Mouse (Mus musculus) forebrain, postnatal 0 days (tissue): Measurements from ENCODE around the gene Cmtm4. TPM values are rescaled to one million over a fixed set of nuclear protein-coding genes. Genes with fewer than 3 reads are reported as not detected.

Experiments
- ATAC-seq: fragments of 200-750 bp; cut with Nextera tagmentation; 2 replicates; pipeline ENCODE4 v1.8.0; 2017; ENCODE audit warnings: mild to moderate bottlenecking, moderate library complexity
- DNase-seq: peaks from one replicate; pipeline ENCODE4 v3.0.0-alpha.2; 2015
- H3K27ac ChIP-seq: fragments of 300-500 bp; sonication (generic); 2 replicates; pipeline ENCODE4 v1.5.1; 2014; ENCODE audit warnings: low read depth, mild to moderate bottlenecking, antibody characterized with exemption, low read length, moderate library complexity, mixed read lengths
- H3K27me3 ChIP-seq: fragments of 300-500 bp; sonication (generic); 2 replicates; pipeline ENCODE4 v1.6.1; 2014; ENCODE audit warnings: mild to moderate bottlenecking, low read length, mixed read lengths; ENCODE audit not compliant: insufficient read depth
- H3K36me3 ChIP-seq: fragments of 300-500 bp; sonication (generic); 2 replicates; pipeline ENCODE4 v1.6.1; 2014; ENCODE audit warnings: mild to moderate bottlenecking, moderate library complexity; ENCODE audit not compliant: insufficient read depth
- H3K4me1 ChIP-seq: fragments of 300-500 bp; sonication (generic); 2 replicates; pipeline ENCODE4 v1.6.1; 2014; ENCODE audit warnings: antibody characterized with exemption; ENCODE audit not compliant: insufficient read depth
- H3K4me2 ChIP-seq: fragments of 300-500 bp; sonication (generic); 2 replicates; pipeline ENCODE4 v1.6.1; 2014; ENCODE audit warnings: low read depth, mild to moderate bottlenecking, moderate library complexity
- H3K4me3 ChIP-seq: fragments of 300-500 bp; sonication (generic); 2 replicates; pipeline ENCODE4 v1.5.1; 2014; ENCODE audit warnings: low read depth, low read length, mixed read lengths
- H3K9ac ChIP-seq: fragments of 300-500 bp; sonication (generic); 2 replicates; pipeline ENCODE4 v1.6.1; 2014; ENCODE audit warnings: mild to moderate bottlenecking
- H3K9me3 ChIP-seq: fragments of 300-500 bp; sonication (generic); 2 replicates; pipeline ENCODE4 v1.6.1; 2016; ENCODE audit warnings: low read length
- CTCF ChIP-seq: sonication (generic); IDR thresholded peaks from 2 replicates; pipeline ENCODE4 v1.5.1; 2016; ENCODE audit warnings: antibody characterized with exemption, control low read depth, low read depth
- WGBS: fragments of 180-500 bp; shearing (Covaris S2); extraction: QIAGEN DNeasy Blood & Tissue Kit; methylation state at CpG from one replicate; pipeline ENCODE4 v1.1.7; 2014; 5-methylcytosine and 5-hydroxymethylcytosine counted together
- polyA plus RNA-seq: library from polyadenylated mRNA; unstranded; fragments of >200 nt; fragmentation: Nextera tagmentation; extraction: Ambion mirVana; gene quantifications from 2 replicates; pipeline ENCODE4 v1.2.1, GENCODE M21; 2015
- total RNA-seq: library from RNA; depleted of rRNA; stranded (reverse); fragments of >200 nt; gene quantifications from 2 replicates; pipeline ENCODE4 v1.2.3, GENCODE M21; 2014

Cmtm4 gene
- total and polyA plus RNA-seq, 2 experiments from 2014 or later = 2.3 to 35.1 TPM

- WGBS = 93% methylated on average over 13 of the region's 13 CpGs
- Histone ChIP-seq H3K4me1 (peaks cover 13% of the 10 kb centered on the region), H3K36me3 (peaks cover 64% of the 10 kb centered on the region), H3K9ac (no peak overlapping the region), H3K27me3 (no peaks in the 10 kb centered on the region), H3K4me2 (no peak overlapping the region), H3K9me3 (no peaks in the 10 kb centered on the region), H3K27ac (no peak overlapping the region), H3K4me3 (no peak overlapping the region)
- ATAC-seq (no peak), DNase-seq (no peak)
- no peak for TF ChIP-seq CTCF
These were observed 42.0 kb upstream of the Cmtm4 start for GRCm38 (mm10) chr8:104437494-104438135.

- TF ChIP-seq CTCF = no peak
- Histone ChIP-seq H3K36me3 (peaks cover 74% of the 10 kb centered on the region), H3K27me3 (no peaks in the 10 kb centered on the region), H3K27ac (peak overlapping the region; percentile 70), H3K4me2 (no peak overlapping the region), H3K4me3 (no peak overlapping the region), H3K9ac (peak overlapping the region; percentile 35; the same call in 1 of the 2 replicates), H3K9me3 (no peaks in the 10 kb centered on the region), H3K4me1 (peaks cover 12% of the 10 kb centered on the region)
- no peak for DNase-seq
- WGBS = 86% methylated on average over 4 of the region's 4 CpGs
- no peak for ATAC-seq
These were observed 41.0 kb upstream of the Cmtm4 start for GRCm38 (mm10) chr8:104436591-104436990.

GRCm38 (mm10) chr8:104436038-104436437, 40.4 kb upstream of the Cmtm4 start:
- no peak for TF ChIP-seq CTCF

GRCm38 (mm10) chr8:104434826-104435354, 39.3 kb upstream of the Cmtm4 start:
- Histone ChIP-seq H3K27me3 (no peaks in the 10 kb centered on the region), H3K4me2 (no peak overlapping the region), H3K4me1 (peaks cover 4% of the 10 kb centered on the region; the same call in 1 of the 2 replicates), H3K9me3 (no peaks in the 10 kb centered on the region), H3K9ac (no peak overlapping the region), H3K27ac (no peak overlapping the region), H3K4me3 (no peak overlapping the region), H3K36me3 (peaks cover 81% of the 10 kb centered on the region)
- peak; percentile 59 for TF ChIP-seq CTCF
- WGBS = 78% methylated on average over 18 of the region's 18 CpGs
- DNase-seq (no peak), ATAC-seq (0 out of 2 replicates have a peak, but pooled peaks have one; percentile 32)

More at GRCm38 (mm10) chr8:104436038-104436437, 40.4 kb upstream of the Cmtm4 start:
- Histone ChIP-seq H3K36me3 (peaks cover 79% of the 10 kb centered on the region), H3K9me3 (no peaks in the 10 kb centered on the region), H3K4me1 (peaks cover 7% of the 10 kb centered on the region), H3K27ac (peak overlapping the region; percentile 70), H3K27me3 (no peaks in the 10 kb centered on the region), H3K9ac (peak overlapping the region; percentile 35; the same call in 1 of the 2 replicates), H3K4me2 (peak overlapping the region; percentile 25; the same call in 1 of the 2 replicates), H3K4me3 (no peak overlapping the region)
- WGBS = 12% methylated on average over 12 of the region's 12 CpGs
- peak; percentile 94 for DNase-seq
- ATAC-seq = peak; percentile 97

GRCm38 (mm10) chr8:104434275-104434674, 38.7 kb upstream of the Cmtm4 start:
- Histone ChIP-seq H3K27me3 (no peaks in the 10 kb centered on the region), H3K36me3 (peaks cover 81% of the 10 kb centered on the region), H3K4me3 (no peak overlapping the region), H3K9me3 (no peaks in the 10 kb centered on the region), H3K9ac (no peak overlapping the region), H3K4me2 (no peak overlapping the region), H3K27ac (no peak overlapping the region), H3K4me1 (peaks cover 4% of the 10 kb centered on the region; the same call in 1 of the 2 replicates)
- WGBS = 75% methylated on average over 4 of the region's 4 CpGs
- ATAC-seq = no peak
- no peak for DNase-seq
- TF ChIP-seq CTCF = no peak

GRCm38 (mm10) chr8:104433191-104433842, 37.7 kb upstream of the Cmtm4 start:
- no peak for DNase-seq
- Histone ChIP-seq H3K4me1 (peaks cover 4% of the 10 kb centered on the region; the same call in 1 of the 2 replicates), H3K4me3 (no peak overlapping the region), H3K9ac (no peak overlapping the region), H3K27me3 (no peaks in the 10 kb centered on the region), H3K4me2 (no peak overlapping the region), H3K27ac (no peak overlapping the region), H3K36me3 (peaks cover 81% of the 10 kb centered on the region), H3K9me3 (no peaks in the 10 kb centered on the region)
- ATAC-seq = no peak
- 94% methylated on average over 5 of the region's 5 CpGs for WGBS
- no peak for TF ChIP-seq CTCF

GRCm38 (mm10) chr8:104432656-104433055, 37.0 kb upstream of the Cmtm4 start:
- Histone ChIP-seq H3K36me3 (peaks cover 85% of the 10 kb centered on the region), H3K27ac (no peak overlapping the region), H3K4me1 (peaks cover 4% of the 10 kb centered on the region; the same call in 1 of the 2 replicates), H3K4me3 (no peak overlapping the region), H3K4me2 (no peak overlapping the region), H3K9me3 (no peaks in the 10 kb centered on the region), H3K9ac (no peak overlapping the region), H3K27me3 (no peaks in the 10 kb centered on the region)
- WGBS = 93% methylated on average over 6 of the region's 6 CpGs
- no peak for ATAC-seq
- no peak for TF ChIP-seq CTCF
- DNase-seq = no peak
